Mouse (Mus musculus) olfactory bulb, adult 2 months (tissue): ENCODE results near the gene Rnf187.
A peak's percentile ranks its signal among the peaks of the same experiment; 100 is the strongest.

Experiments
- CTCF ChIP-seq: fragments of 200-500 bp; IDR thresholded peaks from 2 replicates; pipeline ENCODE4 v1.5.1; 2012; ENCODE audit warnings: low read depth, mild to moderate bottlenecking, low read length, moderate library complexity; ENCODE audit not compliant: insufficient read depth
- POLR2A ChIP-seq: fragments of 200-500 bp; IDR thresholded peaks from 2 replicates; pipeline ENCODE4 v1.6.1; 2012; ENCODE audit warnings: mild to moderate bottlenecking, low read depth, low read length, moderate library complexity; ENCODE audit not compliant: insufficient read depth

GRCm38 (mm10) chr11:58953351-58954169, 14.8 kb upstream of the Rnf187 start:
- TF ChIP-seq CTCF (no peak), POLR2A (peak; percentile 19)
